Mouse (Mus musculus): ENCODE measurements around the gene Pitpnc1.

GRCm38 (mm10) chr11:107376272-107376671, 94.2 kb downstream of the Pitpnc1 start:
- TF ChIP-seq CTCF (IDR thresholded peaks at IDR 0.05; ENCODE audit: borderline replicate concordance, insufficient read depth, low read depth, low read length) (no peak), POLR2A (IDR thresholded peaks at IDR 0.05; ENCODE audit: borderline replicate concordance, insufficient read depth, low read length) (no peak)
